In the genomic region with DNA sequence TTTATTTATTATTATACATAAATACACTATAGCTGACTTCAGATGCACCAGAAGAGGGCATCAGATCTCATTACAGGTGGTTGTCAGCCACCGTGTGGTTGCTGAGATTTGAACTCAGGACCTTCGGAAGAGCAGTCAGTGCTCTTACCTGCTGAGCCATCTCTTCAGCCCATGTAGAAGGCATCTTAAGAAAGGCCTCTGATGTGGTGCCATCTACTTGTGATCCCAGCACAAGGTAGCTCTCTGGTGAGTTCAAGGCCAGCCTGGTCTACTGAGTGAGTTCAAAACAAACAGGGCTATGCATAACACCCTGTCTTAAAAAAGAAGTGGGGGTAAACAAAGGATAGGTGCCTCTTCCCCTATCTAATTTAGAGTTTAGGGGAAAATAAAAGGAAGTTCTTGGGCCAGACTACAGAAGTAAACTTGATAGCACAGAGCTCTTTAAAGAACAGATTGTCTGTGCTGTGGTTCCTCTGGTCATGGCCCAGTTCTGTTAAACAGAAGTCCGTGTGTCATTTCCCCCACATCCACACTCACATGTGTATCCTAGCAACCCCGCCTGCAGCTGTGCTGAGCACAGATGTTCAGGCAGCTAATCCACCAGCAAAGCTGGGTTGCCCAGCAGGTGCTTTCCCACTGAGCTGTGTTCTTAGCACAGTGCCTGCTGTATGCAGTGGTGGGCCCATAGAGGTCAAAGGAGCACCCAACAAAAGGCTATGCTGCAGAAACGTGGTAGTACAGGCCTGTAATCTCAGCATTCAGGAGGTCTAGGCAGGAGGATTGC, we compare ENCODE assay signal across 8 mouse cellular contexts.
DNase-seq lines count a peak whose midpoint lies in the region; TF ChIP-seq lines count a peak whose summit lies in the region.

No protein-coding gene starts in this region.

- dilution Hi-C loops in CH12.LX (cut with MboI; ENCODE audit: extremely low pct_ligation_motif_present, extremely low pct_unique_long_range_greater_than_20kb, low sequenced_read_pairs): no loop called here

- intact Hi-C loops in heart, postnatal 14 days (cut with DNase I): loop anchor here (5.0 kb wide), 1 partner anchor 33 kb away; no protein-coding TSS in a partner anchor

- in situ Hi-C loops in CH12.LX (cut with MboI; ENCODE audit: low pct_ligation_motif_present, low pct_unique_long_range_greater_than_20kb, low sequenced_read_pairs): loop anchor here (5.0 to 10.0 kb wide), 3 partner anchors 33 to 120 kb away; a partner anchor contains a TSS

- no peak overlapping the region for H3K9ac ChIP-seq in CH12.LX (ENCODE audit: insufficient read depth, low read depth)

- DNase-seq in layer of hippocampus, adult 11-12 months (ENCODE audit: low spot score): peak; percentile 33
- no peak for DNase-seq in layer of hippocampus, adult 18-20 months (ENCODE audit: low spot score in 2 of 2)
- peak; percentile 97 for DNase-seq in CH12.LX (ENCODE audit: extremely low read depth)
- peak; percentile 60 for DNase-seq in heart, postnatal 14 days
- DNase-seq in retina, postnatal 1 day: peak; percentile 41
- DNase-seq in cerebellum, postnatal 4 days (ENCODE audit: low spot score in 2 of 2): no peak
- DNase-seq in kidney, adult 8-10 months: no peak
- DNase-seq in layer of hippocampus, postnatal 25 days (ENCODE audit: extremely low spot score in 1 of 2, low spot score in 1 of 2): no peak

- 0 out of 2 replicates have a peak overlapping the region, but pooled peaks have one; percentile 17 for H3K4me2 ChIP-seq in CH12.LX (ENCODE audit: insufficient read depth, low read depth, poor library complexity, severe bottlenecking)

- H3K79me2 ChIP-seq in CH12.LX (replicated peaks; ENCODE audit: control insufficient read depth, extremely low read depth, insufficient read depth, poor library complexity, severe bottlenecking): no peaks in the 10 kb centered on the region

- H3K27ac ChIP-seq in CH12.LX (ENCODE audit: insufficient read depth, low read depth): peak overlapping the region; percentile 92

- TF ChIP-seq EP300 in CH12.LX (IDR thresholded peaks at IDR 0.05; ENCODE audit: low read length): peak; percentile 90

- H3K4me1 ChIP-seq in CH12.LX (ENCODE audit: control insufficient read depth in 1 of 2, insufficient read depth in 2 of 2): peaks cover 43 to 84% of the 10 kb centered on the region in 2 experiments

- TF ChIP-seq RAD21 in CH12.LX (IDR thresholded peaks at IDR 0.05; ENCODE audit: low read depth, low read length): peak; percentile 32

- H3K36me3 ChIP-seq in CH12.LX (replicated peaks in 1 of 2; ENCODE audit: control insufficient read depth in 1 of 2, insufficient read depth in 1 of 2, low read length in 1 of 2): no peaks in the 10 kb centered on the region

- no peak overlapping the region for H3K4me3 ChIP-seq in CH12.LX (replicated peaks in 1 of 3; ENCODE audit: low read depth in 2 of 3, low read length in 2 of 3, poor library complexity in 1 of 3)

- TF ChIP-seq POLR2A in CH12.LX (IDR thresholded peaks at IDR 0.05; ENCODE audit: low read depth, low read length): no peak

- H3K27me3 ChIP-seq in CH12.LX (replicated peaks): no peaks in the 10 kb centered on the region

- H3K9me3 ChIP-seq in CH12.LX (replicated peaks; ENCODE audit: low read length): no peaks in the 10 kb centered on the region

- TF ChIP-seq CTCF in CH12.LX (conservative IDR thresholded peaks at IDR 0.05 in 1 of 2, IDR thresholded peaks at IDR 0.05 in 1 of 2; ENCODE audit: low read depth in 2 of 2, low read length in 2 of 2): peak in 1 of 2 experiments; percentile 26; a peak in 2 of 4 replicates

TF ChIP-seq in CH12.LX, 34 proteins besides CTCF, POLR2A, EP300 and RAD21:
- TF ChIP-seq UBTF (IDR thresholded peaks at IDR 0.05; ENCODE audit: low read depth, low read length): no peak
- TF ChIP-seq NRF1 (IDR thresholded peaks at IDR 0.05; ENCODE audit: low read depth, low read length): peak; percentile 39; the same call in 1 of the 2 replicates
- TF ChIP-seq E2F4 (IDR thresholded peaks at IDR 0.05; ENCODE audit: insufficient replicate concordance, low read depth, low read length): no peak
- no peak for TF ChIP-seq POLR2AphosphoS2 (IDR thresholded peaks at IDR 0.05; ENCODE audit: low read depth, low read length)
- TF ChIP-seq MAX (IDR thresholded peaks at IDR 0.05; ENCODE audit: low read length): peak; percentile 76
- no peak for TF ChIP-seq RCOR1 (conservative IDR thresholded peaks at IDR 0.05; ENCODE audit: low read depth, low read length)
- peak; percentile 62; the same call in 1 of the 2 replicates for TF ChIP-seq MAZ (IDR thresholded peaks at IDR 0.05; ENCODE audit: low read depth, low read length)
- peak; percentile 93 for TF ChIP-seq BHLHE40 (IDR thresholded peaks at IDR 0.05; ENCODE audit: low read depth, low read length)
- peak; percentile 87 for TF ChIP-seq SIN3A (IDR thresholded peaks at IDR 0.05; ENCODE audit: low read length)
- no peak for TF ChIP-seq KAT2A (IDR thresholded peaks at IDR 0.05; ENCODE audit: insufficient replicate concordance, low read length)
- no peak; the same call in 1 of the 2 replicates for TF ChIP-seq ZKSCAN1 (IDR thresholded peaks at IDR 0.05; ENCODE audit: borderline replicate concordance, low read depth, low read length)
- TF ChIP-seq NELFE (IDR thresholded peaks at IDR 0.05; ENCODE audit: low read depth, low read length): 0 out of 2 replicates have a peak, but pooled peaks have one; percentile 4
- TF ChIP-seq ZMIZ1 (IDR thresholded peaks at IDR 0.05; ENCODE audit: low read depth, low read length): 0 out of 2 replicates have a peak, but pooled peaks have one; percentile 48
- peak; percentile 89 for TF ChIP-seq MXI1 (IDR thresholded peaks at IDR 0.05; ENCODE audit: low read depth, low read length)
- TF ChIP-seq MYC (IDR thresholded peaks at IDR 0.05; ENCODE audit: low read depth, low read length): peak; percentile 85
- no peak; the same call in none of the 2 replicates for TF ChIP-seq ZNF384 (IDR thresholded peaks at IDR 0.05; ENCODE audit: low read depth, low read length)
- no peak for TF ChIP-seq HCFC1 (IDR thresholded peaks at IDR 0.05; ENCODE audit: low read depth, low read length)
- TF ChIP-seq USF1 (IDR thresholded peaks at IDR 0.05; ENCODE audit: low read depth, low read length): no peak
- TF ChIP-seq CHD2 (IDR thresholded peaks at IDR 0.05; ENCODE audit: low read length): peak; percentile 45
- TF ChIP-seq ZC3H11A (IDR thresholded peaks at IDR 0.05; ENCODE audit: low read depth, low read length): no peak
- no peak for TF ChIP-seq USF2 (conservative IDR thresholded peaks at IDR 0.05; ENCODE audit: low read depth, low read length)
- no peak for TF ChIP-seq CHD1 (IDR thresholded peaks at IDR 0.05; ENCODE audit: low read depth, low read length)
- peak; percentile 100 for TF ChIP-seq TCF12 (IDR thresholded peaks at IDR 0.05; ENCODE audit: low read depth, low read length)
- TF ChIP-seq ETS1 (conservative IDR thresholded peaks at IDR 0.05; ENCODE audit: low read depth, low read length): peak; percentile 95
- peak; percentile 34 for TF ChIP-seq SMC3 (IDR thresholded peaks at IDR 0.05; ENCODE audit: low read depth, low read length)
- peak; percentile 93 for TF ChIP-seq TBP (conservative IDR thresholded peaks at IDR 0.05; ENCODE audit: low read depth, low read length)
- TF ChIP-seq GABPA (IDR thresholded peaks at IDR 0.05; ENCODE audit: insufficient replicate concordance, low read depth, low read length): no peak
- peak; percentile 29; the same call in 1 of the 2 replicates for TF ChIP-seq MAFK (IDR thresholded peaks at IDR 0.05; ENCODE audit: insufficient replicate concordance, low read length)
- TF ChIP-seq IRF4 (IDR thresholded peaks at IDR 0.05; ENCODE audit: low read depth, low read length): peak; percentile 85
- no peak; the same call in 1 of the 2 replicates for TF ChIP-seq JUN (IDR thresholded peaks at IDR 0.05; ENCODE audit: insufficient read depth, low read depth, low read length)
- TF ChIP-seq MEF2A (IDR thresholded peaks at IDR 0.05; ENCODE audit: borderline replicate concordance, low read depth, low read length): 0 out of 2 replicates have a peak, but pooled peaks have one; percentile 62
- peak; percentile 43; the same call in 1 of the 2 replicates for TF ChIP-seq JUND (conservative IDR thresholded peaks at IDR 0.05; ENCODE audit: low read depth, low read length)
- TF ChIP-seq PAX5 (IDR thresholded peaks at IDR 0.05; ENCODE audit: low read length): no peak

Comparison
In these comparisons a context has a peak if more than half of its experiments do, and no peak if none do; other contexts are left out.
1. DNase-seq: peak in layer of hippocampus, adult 11-12 months (single experiment), CH12.LX (single experiment), heart, postnatal 14 days (2 of 2) and retina, postnatal 1 day (single experiment); none in layer of hippocampus, adult 18-20 months (0 of 2), cerebellum, postnatal 4 days (0 of 2), kidney, adult 8-10 months (0 of 2) and layer of hippocampus, postnatal 25 days (0 of 2).